Mouse (Mus musculus) cerebral cortex, adult 2 months (tissue): Measurements from ENCODE around the gene Arl15.

Source experiments
- WGBS: fragments of 180-500 bp; shearing (Covaris S2); methylation state at CpG from one replicate; pipeline ENCODE4 v1.1.7; 2018; 5-methylcytosine and 5-hydroxymethylcytosine counted together

Gene Arl15

DNA sequence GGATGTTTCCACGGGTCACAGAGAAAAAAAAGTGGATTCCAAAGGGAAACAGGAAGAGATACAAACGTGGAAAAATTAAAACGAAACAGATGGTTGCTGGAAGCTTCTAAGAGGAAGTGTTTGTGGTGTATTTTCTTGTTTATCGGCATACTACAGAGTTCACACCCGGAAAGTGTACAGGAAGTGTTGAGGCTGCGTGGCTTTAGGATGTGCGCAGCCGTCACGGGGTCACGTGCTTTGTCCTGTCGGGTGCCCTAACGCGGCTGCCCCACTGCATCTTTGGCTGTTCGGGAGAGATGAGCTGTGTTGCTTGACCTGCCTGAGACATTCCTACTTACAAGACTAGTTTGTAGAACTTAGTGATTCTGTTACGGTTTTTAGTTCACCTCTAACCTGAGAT, 76.1 kb downstream of the Arl15 start:
- WGBS: 69% methylated on average over 15 of the region's 15 CpGs

- WGBS: 64% methylated on average over 13 of the region's 13 CpGs
These were observed 77.5 kb downstream of the Arl15 start for GRCm38 (mm10) chr13:113871853-113872252.

- WGBS: 80% methylated on average over 4 of the region's 4 CpGs
These were observed 81.4 kb downstream of the Arl15 start for GRCm38 (mm10) chr13:113875724-113876123.

- WGBS: 5% methylated on average over 5 of the region's 5 CpGs
These were observed 83.1 kb downstream of the Arl15 start for GRCm38 (mm10) chr13:113877420-113877819.

GRCm38 (mm10) chr13:113878571-113878970, 84.3 kb downstream of the Arl15 start:
- WGBS: 84% methylated on average over 12 of the region's 12 CpGs

DNA sequence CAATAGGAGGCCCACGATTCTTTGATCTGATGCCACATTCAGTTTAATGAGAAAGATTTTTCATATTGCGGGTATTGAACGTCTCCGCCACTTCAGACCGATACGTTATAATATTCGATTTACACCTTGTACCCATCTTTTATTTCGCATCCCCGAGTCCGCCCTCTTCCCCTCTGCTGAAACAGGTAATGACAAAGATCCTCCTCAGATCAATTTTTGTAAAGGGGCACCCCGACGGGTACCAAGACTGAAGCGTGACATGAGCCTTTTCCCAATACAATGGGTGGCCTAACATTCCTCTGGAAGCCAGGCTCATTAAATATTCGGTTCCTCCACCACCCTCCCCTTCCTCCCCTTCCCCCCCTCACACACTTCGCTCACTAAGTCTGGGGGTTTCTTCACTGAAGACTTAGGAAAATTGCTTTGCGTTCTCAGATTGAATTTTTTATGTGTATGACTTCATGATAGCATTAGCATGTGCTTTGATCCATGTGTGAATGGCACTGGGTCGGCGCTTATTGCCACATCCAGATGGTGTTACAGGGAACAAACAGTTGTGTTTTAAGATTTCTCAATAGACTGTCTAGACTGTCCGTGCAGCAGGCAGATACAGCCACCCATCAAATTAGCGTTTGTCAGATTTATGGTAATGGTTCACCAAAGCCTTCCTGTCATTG, 85.5 kb downstream of the Arl15 start:
- 65% methylated on average over 20 of the region's 20 CpGs for WGBS

GRCm38 (mm10) chr13:113880564-113881171, 86.4 kb downstream of the Arl15 start:
- 62% methylated on average over 19 of the region's 19 CpGs for WGBS

- 80% methylated on average over 1 of the region's 1 CpGs for WGBS
These were observed 88.7 kb downstream of the Arl15 start for GRCm38 (mm10) chr13:113882959-113883358.

DNA sequence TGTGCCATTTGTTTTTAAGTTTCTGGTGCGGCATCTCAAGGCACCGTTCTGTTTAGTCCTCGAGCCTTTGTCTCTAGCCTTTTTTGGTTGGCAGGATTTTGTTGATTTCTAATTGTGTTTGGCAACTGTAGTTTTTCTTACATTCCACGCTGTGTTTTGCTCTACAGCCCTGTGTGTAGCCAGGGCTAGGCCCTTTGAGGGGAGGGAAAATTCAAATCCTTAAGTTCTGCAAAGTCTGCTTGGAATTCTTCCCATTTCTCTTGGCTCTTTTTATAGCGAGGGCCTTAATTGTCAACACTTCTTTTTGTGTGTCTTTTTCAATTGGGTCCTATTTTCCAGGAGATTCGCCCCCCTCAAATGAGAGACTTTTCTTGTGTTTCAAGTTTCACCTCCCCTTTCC, 92.8 kb downstream of the Arl15 start:
- 71% methylated on average over 6 of the region's 6 CpGs for WGBS

DNA sequence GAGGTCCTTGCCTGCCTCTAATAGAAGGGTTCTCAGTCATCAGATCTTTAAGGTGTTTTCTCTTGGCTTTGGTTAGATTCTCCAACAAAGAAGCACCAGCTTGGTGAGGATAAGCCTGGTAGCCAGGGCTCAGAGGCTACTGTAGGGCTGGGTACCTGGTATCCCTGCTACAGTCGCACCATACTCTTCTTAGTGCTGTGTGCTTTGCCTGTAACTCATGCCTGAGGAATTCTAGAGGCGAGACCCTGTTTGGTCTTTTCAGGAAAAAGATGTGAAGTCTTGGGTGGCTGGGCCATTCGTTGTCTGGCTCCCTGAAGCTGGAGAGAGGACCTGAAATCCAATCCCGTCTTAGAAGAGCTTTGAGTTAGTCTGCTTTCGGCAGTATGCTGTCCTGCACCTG, 93.8 kb downstream of the Arl15 start:
- 90% methylated on average over 5 of the region's 5 CpGs for WGBS

- 76% methylated on average over 16 of the region's 16 CpGs for WGBS
These were observed 94.4 kb downstream of the Arl15 start for GRCm38 (mm10) chr13:113888704-113889103.

GRCm38 (mm10) chr13:113889140-113890055, 95.1 kb downstream of the Arl15 start:
- 66% methylated on average over 24 of the region's 24 CpGs for WGBS

DNA sequence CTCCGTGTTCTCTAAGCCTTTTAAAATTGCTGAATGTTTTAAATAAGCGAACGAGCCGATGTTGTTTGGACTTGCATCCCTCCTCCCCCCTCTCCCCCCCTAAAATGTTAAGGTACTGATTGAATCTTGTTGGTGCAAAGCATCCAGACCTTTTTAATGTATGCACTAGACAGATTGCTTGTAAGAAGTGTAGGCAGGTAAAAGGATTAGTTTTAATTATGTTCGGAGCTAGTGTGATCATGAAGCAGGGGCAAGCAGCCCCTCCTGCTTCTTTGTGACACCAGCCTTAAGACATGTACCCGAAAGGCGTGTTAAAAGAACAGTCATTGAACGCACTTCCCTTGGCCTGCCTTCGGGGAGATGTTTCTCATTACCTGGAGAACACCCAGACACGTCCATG, 102.4 kb downstream of the Arl15 start:
- 78% methylated on average over 10 of the region's 10 CpGs for WGBS

GRCm38 (mm10) chr13:113897498-113897897, 103.2 kb downstream of the Arl15 start:
- 92% methylated on average over 3 of the region's 3 CpGs for WGBS

GRCm38 (mm10) chr13:113897951-113898350, 103.6 kb downstream of the Arl15 start:
- 77% methylated on average over 9 of the region's 9 CpGs for WGBS

- 76% methylated on average over 11 of the region's 11 CpGs for WGBS
These were observed 106.8 kb downstream of the Arl15 start for GRCm38 (mm10) chr13:113901001-113901545.

DNA sequence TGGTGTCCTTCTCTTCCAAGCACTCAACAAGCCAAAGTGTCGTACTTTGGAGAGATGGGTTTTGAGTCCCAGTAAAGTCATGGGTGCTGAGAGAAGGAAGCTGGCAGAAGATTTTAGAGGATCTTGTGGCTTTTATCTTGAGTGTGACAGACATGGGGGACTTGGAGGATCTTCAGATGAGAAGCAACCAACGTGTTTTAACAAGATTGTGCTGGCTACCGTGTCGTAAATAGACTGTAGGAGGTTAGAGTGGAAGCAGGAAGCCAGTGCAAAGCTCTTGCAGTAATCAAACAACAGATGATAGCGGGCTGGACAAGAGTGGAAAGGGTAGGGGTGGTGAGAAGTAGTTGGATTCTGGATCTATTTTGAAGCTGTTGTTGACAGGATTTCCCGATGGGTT, 109.0 kb downstream of the Arl15 start:
- WGBS: 64% methylated on average over 6 of the region's 6 CpGs

- WGBS: 60% methylated on average over 11 of the region's 11 CpGs
These were observed 117.7 kb downstream of the Arl15 start for GRCm38 (mm10) chr13:113911986-113912519.

- 74% methylated on average over 9 of the region's 9 CpGs for WGBS
These were observed 120.3 kb downstream of the Arl15 start for GRCm38 (mm10) chr13:113914551-113914971.

DNA sequence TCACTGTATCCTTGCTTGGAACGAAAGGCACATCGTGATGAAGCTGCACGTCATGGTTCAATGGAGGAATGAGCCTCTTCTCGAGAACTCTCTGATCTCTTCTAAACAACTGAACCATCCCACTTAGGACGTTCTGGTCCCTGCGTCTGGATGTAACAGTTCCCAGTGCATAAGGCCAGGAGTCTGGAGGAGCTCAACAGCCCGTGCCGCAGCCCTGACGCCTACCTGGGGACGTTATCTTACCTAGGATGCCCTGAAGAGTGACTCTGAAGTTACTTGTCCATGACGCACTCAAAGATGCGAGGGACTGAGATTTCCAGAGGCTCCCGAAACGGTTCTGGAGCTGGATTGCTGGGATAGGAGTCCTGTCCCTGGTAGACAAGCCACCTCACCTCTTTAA, 121.4 kb downstream of the Arl15 start:
- 97% methylated on average over 14 of the region's 14 CpGs for WGBS

GRCm38 (mm10) chr13:113916761-113917160, 122.5 kb downstream of the Arl15 start:
- WGBS: 65% methylated on average over 5 of the region's 5 CpGs

DNA sequence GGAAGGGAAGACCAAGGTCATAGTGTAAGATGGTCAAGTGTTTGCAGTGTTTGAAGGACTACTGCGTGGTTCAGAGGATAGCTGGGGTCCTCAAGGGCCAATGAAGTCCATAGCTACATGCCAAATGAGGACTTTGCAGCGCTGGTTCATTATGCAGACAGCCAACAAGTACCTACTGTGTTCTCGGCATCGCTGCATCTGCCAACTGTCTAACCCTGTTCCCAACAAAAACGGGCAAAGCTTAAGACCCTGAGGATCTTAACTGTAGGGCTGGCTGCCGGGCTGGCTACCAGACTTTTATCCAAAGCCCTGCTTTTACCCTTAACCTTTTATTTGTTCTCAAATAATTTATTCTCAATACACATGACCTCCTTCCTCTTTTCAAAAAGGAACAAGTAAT, 123.1 kb downstream of the Arl15 start:
- 68% methylated on average over 6 of the region's 6 CpGs for WGBS
